In genomic region chr8:12668832-12669231, GRCm38 (mm10) we compare ENCODE assay signal across 13 mouse cellular contexts. TPM values are rescaled to one million over a fixed set of nuclear protein-coding genes. Genes with fewer than 3 reads are reported as not detected.
DNase-seq lines count a peak whose midpoint lies in the region; ATAC-seq lines count a peak whose summit lies in the region.
"Had no signal": no experiment of that assay in that cellular context is flagged by ENCODE, and none has a peak within 500 bp of the region (broad histone marks: within the 10 kb centered on the region; RNA-seq: fewer than 3 reads in every experiment).

No protein-coding gene starts in this region.

- ATAC-seq in midbrain, embryonic 14.5 days (ENCODE audit: low FRiP score, low TSS enrichment) = no peak
- ATAC-seq: midbrain, embryonic 15.5 days had no signal

- H3K27ac ChIP-seq in midbrain, embryonic 14.5 days (replicated peaks; ENCODE audit: low read depth, low read length) = no peak overlapping the region
- H3K27ac ChIP-seq: embryonic facial prominence, embryonic 15.5 days; midbrain, embryonic 15.5 days had no signal

- WGBS in midbrain, embryonic 14.5 days = 92% methylated on average over 6 of the region's 6 CpGs

- H3K9me3 ChIP-seq in midbrain, embryonic 14.5 days (ENCODE audit: control insufficient read depth, low read length) = no peaks in the 10 kb centered on the region
- H3K9me3 ChIP-seq: embryonic facial prominence, embryonic 15.5 days; G1E; midbrain, embryonic 15.5 days had no signal

- no peak overlapping the region for H3K4me3 ChIP-seq in midbrain, embryonic 14.5 days (replicated peaks; ENCODE audit: low read depth, low read length)
- H3K4me3 ChIP-seq: embryonic facial prominence, embryonic 15.5 days; midbrain, embryonic 15.5 days had no signal

- no peaks in the 10 kb centered on the region for H3K36me3 ChIP-seq in midbrain, embryonic 14.5 days (ENCODE audit: control insufficient read depth, insufficient read depth, low read length)
- H3K36me3 ChIP-seq: midbrain, embryonic 15.5 days had no signal

- no peaks in the 10 kb centered on the region for H3K27me3 ChIP-seq in midbrain, embryonic 14.5 days (ENCODE audit: control insufficient read depth, insufficient read depth, low read length)
- H3K27me3 ChIP-seq: midbrain, embryonic 15.5 days had no signal

- no peak overlapping the region for H3K4me2 ChIP-seq in midbrain, embryonic 14.5 days (ENCODE audit: low read length)
- H3K4me2 ChIP-seq: embryonic facial prominence, embryonic 15.5 days; midbrain, embryonic 15.5 days had no signal

- DNase-seq in adrenal gland, postnatal 14 days = peak; percentile 29
- DNase-seq in adrenal gland, postnatal 4 days (ENCODE audit: low spot score in 2 of 2) = no peak
- peak; percentile 43 for DNase-seq in kidney, adult 9 months
- DNase-seq in kidney, postnatal 14 days = no peak
- DNase-seq in layer of hippocampus, postnatal 36 days = peak; percentile 49 to 55
- peak; percentile 39 for DNase-seq in right cerebral cortex, postnatal 14 days
- DNase-seq in thymus, postnatal 14 days = no peak
- no peak for DNase-seq in midbrain, embryonic 14.5 days
- DNase-seq: cerebellum, adult 2 months; thymus, postnatal 36 days had no signal

- no peak overlapping the region for H3K9ac ChIP-seq in midbrain, embryonic 14.5 days (replicated peaks; ENCODE audit: low read length)
- H3K9ac ChIP-seq: embryonic facial prominence, embryonic 15.5 days; midbrain, embryonic 15.5 days had no signal

- H3K4me1 ChIP-seq in midbrain, embryonic 14.5 days (ENCODE audit: control insufficient read depth, insufficient read depth, low read length) = peaks cover 14% of the 10 kb centered on the region

RNA-seq across cellular contexts. Expression of gene Tubgcp3, which starts 3.2 kb away (rescaled TPM):
- 31.8 and 38.9 TPM in 2 replicates for total RNA-seq in adrenal gland, postnatal 14 days (2021)
- total RNA-seq in adrenal gland, postnatal 4 days (2021) = 10 to 100 TPM; 47.5 to 48.7 TPM
- total RNA-seq in layer of hippocampus, postnatal 36 days (2021) = 10 to 100 TPM; 34.9 to 37.5 TPM
- 43.4 and 50.3 TPM in 2 replicates for polyA plus RNA-seq in midbrain, embryonic 14.5 days (2014; fragmentation: Nextera tagmentation; extraction: Ambion mirVana)

Comparison
In these comparisons a context has a peak if more than half of its experiments do, and no peak if none do; other contexts are left out.
1. DNase-seq: peak in adrenal gland, postnatal 14 days (single experiment), kidney, adult 9 months (single experiment), layer of hippocampus, postnatal 36 days (2 of 2) and right cerebral cortex, postnatal 14 days (single experiment); none in adrenal gland, postnatal 4 days (0 of 2), kidney, postnatal 14 days (single experiment), thymus, postnatal 14 days (single experiment) and midbrain, embryonic 14.5 days (single experiment).